Mouse (Mus musculus) midbrain, embryonic 15.5 days (tissue): ENCODE results near the gene Vtcn1. TPM values are rescaled to one million over a fixed set of nuclear protein-coding genes. Genes with fewer than 3 reads are reported as not detected.

Experiments used
- ATAC-seq: fragments of 200-750 bp; cut with Nextera tagmentation; replicated peaks from 2 replicates; pipeline ENCODE4 v1.8.0; 2017; ENCODE audit warnings: moderate TSS enrichment
- H3K27ac ChIP-seq: fragments of 300-500 bp; sonication (generic); 2 replicates; pipeline ENCODE4 v1.5.1; 2015; ENCODE audit warnings: mild to moderate bottlenecking, inconsistent platforms
- H3K27me3 ChIP-seq: fragments of 300-500 bp; sonication (generic); replicated peaks from 2 replicates; pipeline ENCODE4 v1.6.1; 2015; ENCODE audit warnings: inconsistent platforms
- H3K36me3 ChIP-seq: fragments of 300-500 bp; sonication (generic); replicated peaks from 2 replicates; pipeline ENCODE4 v1.6.1; 2015; ENCODE audit warnings: inconsistent platforms
- H3K4me1 ChIP-seq: fragments of 300-500 bp; sonication (generic); 2 replicates; pipeline ENCODE4 v1.6.1; 2015; ENCODE audit warnings: inconsistent platforms
- H3K4me2 ChIP-seq: fragments of 300-500 bp; sonication (generic); 2 replicates; pipeline ENCODE4 v1.6.1; 2015; ENCODE audit warnings: inconsistent platforms, mild to moderate bottlenecking, moderate library complexity
- H3K4me3 ChIP-seq: fragments of 300-500 bp; sonication (generic); 2 replicates; pipeline ENCODE4 v1.5.1; 2015; ENCODE audit warnings: mild to moderate bottlenecking, inconsistent platforms
- H3K9ac ChIP-seq: fragments of 300-500 bp; sonication (generic); 2 replicates; pipeline ENCODE4 v1.6.1; 2015; ENCODE audit warnings: mild to moderate bottlenecking, inconsistent platforms
- H3K9me3 ChIP-seq: fragments of 300-500 bp; sonication (generic); 2 replicates; pipeline ENCODE4 v1.6.1; 2016; ENCODE audit warnings: inconsistent platforms
- WGBS: fragments of 180-500 bp; shearing (Covaris S2); methylation state at CpG from one replicate; pipeline ENCODE4 v1.1.7; 2015; ENCODE audit warnings: mixed read lengths; 5-methylcytosine and 5-hydroxymethylcytosine counted together
- polyA plus RNA-seq: library from polyadenylated mRNA; unstranded; fragments of >200 nt; fragmentation: Nextera tagmentation; extraction: Ambion mirVana; gene quantifications from 2 replicates; pipeline ENCODE4 v1.2.1, GENCODE M21; 2015

The Vtcn1 gene
- polyA plus RNA-seq = not detected in 2 replicates

DNA sequence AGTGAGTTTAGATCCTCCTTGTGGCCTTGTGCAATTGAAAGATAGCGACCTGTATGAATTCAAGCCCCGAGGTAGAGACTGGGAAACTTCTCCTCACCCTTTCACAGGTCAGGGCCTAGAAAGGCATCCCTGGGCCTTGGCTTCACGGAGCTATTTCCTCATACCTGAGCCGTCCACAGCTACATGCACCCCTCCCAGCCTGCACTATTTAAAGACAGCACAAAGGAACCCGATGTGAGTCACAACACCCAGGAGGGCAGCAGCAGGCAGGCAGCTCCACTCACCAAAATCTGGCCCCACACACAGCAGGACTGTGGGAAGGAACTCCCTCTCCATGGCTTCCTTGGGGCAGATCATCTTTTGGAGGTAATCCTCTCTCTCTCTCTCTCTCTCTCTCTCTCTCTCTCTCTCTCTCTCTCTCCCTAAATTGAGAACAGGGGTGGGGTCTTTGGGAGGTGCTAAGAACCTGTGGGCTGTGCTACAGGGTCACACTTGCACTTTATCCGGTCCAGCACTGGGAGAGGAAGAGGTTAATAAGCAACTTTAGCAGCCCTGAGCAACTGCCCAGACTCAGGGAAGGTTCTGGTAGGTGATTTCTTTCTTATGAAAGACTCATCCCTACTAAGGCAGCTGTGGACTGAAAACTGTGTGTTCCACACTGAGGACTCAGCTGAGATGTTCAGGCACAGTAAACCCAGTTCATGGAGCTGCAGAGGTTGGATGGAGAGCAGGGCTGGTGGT lies at the start of gene Vtcn1:
TSS of gene Vtcn1 (plus strand) at position 235 of the 741 bp plus-strand sequence.
- H3K9ac ChIP-seq = no peak within 1 kb of the TSS
- H3K27ac ChIP-seq = no peak within 1 kb of the TSS
- H3K4me3 ChIP-seq = no peak within 1 kb of the TSS
- ATAC-seq = no peak
- 61% methylated on average over 6 of the region's 6 CpGs for WGBS
- H3K36me3 ChIP-seq = no peaks in the 10 kb centered on the region
- no peak within 1 kb of the TSS for H3K4me2 ChIP-seq
- H3K4me1 ChIP-seq = no peaks in the 10 kb centered on the region
- H3K9me3 ChIP-seq = no peaks in the 10 kb centered on the region
- H3K27me3 ChIP-seq = no peaks in the 10 kb centered on the region

DNA sequence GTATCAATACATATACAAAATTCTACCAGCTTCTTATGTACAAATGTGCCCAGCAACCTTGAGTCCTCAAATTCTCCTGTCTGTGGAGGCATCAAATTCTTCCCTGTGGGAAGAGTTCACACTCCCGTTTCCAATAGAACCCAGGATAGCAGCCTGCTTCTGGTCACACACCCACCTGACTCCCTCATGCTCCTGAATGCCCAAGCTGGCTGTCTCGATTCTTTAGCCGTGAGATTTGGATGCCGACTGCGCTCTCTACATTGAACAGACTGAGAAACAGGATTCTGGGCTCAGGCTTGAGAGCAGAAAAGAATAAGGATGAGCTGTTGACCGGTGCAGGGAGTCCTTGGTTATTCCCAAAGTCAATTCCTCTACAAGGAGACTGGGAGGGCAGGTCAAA lies 48.3 kb upstream of the Vtcn1 start:
- Histone ChIP-seq H3K36me3 (no peaks in the 10 kb centered on the region), H3K4me2 (no peak overlapping the region), H3K27ac (no peak overlapping the region), H3K9me3 (no peaks in the 10 kb centered on the region), H3K4me1 (no peaks in the 10 kb centered on the region), H3K9ac (no peak overlapping the region), H3K4me3 (no peak overlapping the region), H3K27me3 (no peaks in the 10 kb centered on the region)
- no peak for ATAC-seq
- 82% methylated on average over 6 of the region's 6 CpGs for WGBS

DNA sequence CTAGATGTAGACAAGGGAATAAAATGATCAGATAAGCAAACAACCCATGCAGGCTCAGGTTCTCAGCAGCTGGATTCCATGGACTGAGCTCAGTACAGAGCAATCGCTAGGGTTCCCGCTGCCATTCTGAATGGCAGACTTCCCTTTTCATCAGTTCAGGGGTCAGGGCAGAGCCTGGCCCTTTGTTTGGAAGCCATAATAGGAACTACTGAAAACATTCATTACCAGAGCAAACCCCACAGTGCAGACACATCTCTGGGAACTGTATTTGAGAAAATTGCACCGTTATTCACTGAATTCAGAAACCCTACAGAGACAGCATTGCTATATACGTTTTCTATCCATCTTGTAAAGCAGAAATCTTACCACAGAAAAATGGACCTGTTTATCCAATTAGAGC lies 47.7 kb upstream of the Vtcn1 start:
- Histone ChIP-seq H3K4me2 (no peak overlapping the region), H3K9me3 (no peaks in the 10 kb centered on the region), H3K4me3 (no peak overlapping the region), H3K36me3 (no peaks in the 10 kb centered on the region), H3K4me1 (no peaks in the 10 kb centered on the region), H3K27ac (no peak overlapping the region), H3K9ac (no peak overlapping the region), H3K27me3 (no peaks in the 10 kb centered on the region)
- no peak for ATAC-seq
- WGBS = 32% methylated on average over 4 of the region's 4 CpGs

DNA sequence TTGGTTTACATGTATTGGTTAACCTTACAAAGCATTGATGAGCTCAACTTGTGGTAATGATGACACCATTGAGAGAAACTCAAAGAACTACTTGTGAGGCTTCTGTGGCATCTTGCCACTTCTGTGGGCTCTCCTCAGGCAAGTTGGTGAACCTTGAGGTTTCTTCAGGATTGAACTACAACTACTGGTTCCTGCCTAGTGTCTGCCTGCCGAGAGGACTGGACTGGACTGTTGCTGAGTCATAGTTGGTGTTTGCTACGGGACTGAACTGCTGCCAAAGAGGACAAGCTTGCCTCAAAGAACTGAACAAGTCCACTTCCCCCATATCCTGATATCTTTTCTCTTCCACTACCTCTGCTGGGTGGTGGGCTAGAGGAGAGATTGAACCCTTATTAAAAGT lies 39.2 kb upstream of the Vtcn1 start:
- H3K4me2 ChIP-seq = no peak overlapping the region
- 84% methylated on average over 2 of the region's 2 CpGs for WGBS
- ATAC-seq = no peak
- H3K9ac ChIP-seq = no peak overlapping the region
- no peaks in the 10 kb centered on the region for H3K4me1 ChIP-seq
- H3K27ac ChIP-seq = no peak overlapping the region
- no peaks in the 10 kb centered on the region for H3K9me3 ChIP-seq
- no peaks in the 10 kb centered on the region for H3K36me3 ChIP-seq
- H3K27me3 ChIP-seq = no peaks in the 10 kb centered on the region
- H3K4me3 ChIP-seq = no peak overlapping the region

DNA sequence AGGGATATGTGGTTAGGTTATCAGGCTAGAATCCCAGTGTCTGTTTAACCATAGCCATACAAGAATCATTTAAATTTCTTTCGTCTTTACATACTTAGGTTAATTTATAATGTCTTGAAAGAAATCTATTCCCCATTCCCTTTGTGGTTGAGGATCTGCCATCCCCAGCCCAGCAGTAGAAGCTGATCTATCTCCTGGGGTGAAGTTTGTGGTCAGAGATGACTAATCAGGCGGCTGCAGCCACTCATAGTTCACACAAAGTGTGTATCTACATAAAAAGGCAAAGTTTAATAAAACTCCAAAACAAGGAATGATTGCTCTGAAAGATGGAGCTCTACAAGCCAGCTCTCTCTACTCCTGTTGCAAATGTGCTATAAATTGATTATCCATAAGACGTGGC lies 33.6 kb upstream of the Vtcn1 start:
- WGBS = 90% methylated on average over 3 of the region's 3 CpGs

DNA sequence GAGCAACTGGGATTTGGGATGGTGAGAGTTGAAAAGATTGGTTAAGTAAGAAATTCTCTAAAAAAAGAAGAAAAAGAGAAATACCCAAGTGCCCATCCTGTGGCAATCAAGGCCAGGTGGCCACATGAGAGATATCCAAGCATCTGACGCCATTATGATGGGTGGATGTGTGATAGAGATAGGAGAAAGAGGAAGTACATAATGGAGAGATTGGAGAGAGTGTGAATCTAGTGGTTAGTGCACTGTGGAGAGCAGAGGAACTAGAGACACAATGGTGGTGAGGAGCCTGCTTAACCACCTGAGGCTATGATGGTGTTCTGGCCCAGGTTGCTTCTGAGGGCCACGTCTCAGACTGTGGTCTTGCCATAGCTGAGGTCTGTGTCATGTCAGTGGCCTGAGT lies 31.9 kb upstream of the Vtcn1 start:
- no peak for ATAC-seq
- Histone ChIP-seq H3K27ac (no peak overlapping the region), H3K4me2 (no peak overlapping the region), H3K27me3 (no peaks in the 10 kb centered on the region), H3K36me3 (no peaks in the 10 kb centered on the region), H3K9ac (no peak overlapping the region), H3K4me3 (no peak overlapping the region), H3K4me1 (no peaks in the 10 kb centered on the region), H3K9me3 (no peaks in the 10 kb centered on the region)
- WGBS = 83% methylated on average over 2 of the region's 2 CpGs

More for the DNA sequence above, 33.6 kb upstream of the Vtcn1 start:
- Histone ChIP-seq H3K4me3 (no peak overlapping the region), H3K4me2 (no peak overlapping the region), H3K9ac (no peak overlapping the region), H3K27ac (no peak overlapping the region), H3K27me3 (no peaks in the 10 kb centered on the region), H3K4me1 (no peaks in the 10 kb centered on the region), H3K9me3 (no peaks in the 10 kb centered on the region), H3K36me3 (no peaks in the 10 kb centered on the region)
- ATAC-seq = no peak

DNA sequence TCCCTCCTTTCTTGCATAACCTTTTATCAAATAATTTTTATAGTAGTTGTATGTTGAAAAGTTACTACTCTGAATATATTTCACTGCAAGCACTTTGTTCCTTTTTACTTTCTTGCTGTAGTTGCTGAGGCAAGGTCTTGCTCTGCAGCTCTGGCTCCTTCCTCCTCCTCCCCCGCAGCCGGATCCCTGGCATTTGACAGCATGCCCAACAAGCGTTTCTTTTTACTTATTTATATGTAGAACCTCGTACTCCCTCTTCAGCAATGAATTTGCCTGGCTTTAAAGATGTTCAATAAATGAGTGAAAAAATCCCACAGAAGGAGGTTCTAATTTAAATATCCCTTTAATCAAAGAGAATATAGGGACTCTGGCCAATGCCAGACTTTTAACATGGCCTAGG lies 28.7 kb upstream of the Vtcn1 start:
- Histone ChIP-seq H3K9me3 (no peaks in the 10 kb centered on the region), H3K36me3 (no peaks in the 10 kb centered on the region), H3K4me3 (no peak overlapping the region), H3K27ac (no peak overlapping the region), H3K4me1 (no peaks in the 10 kb centered on the region), H3K27me3 (no peaks in the 10 kb centered on the region), H3K4me2 (no peak overlapping the region), H3K9ac (no peak overlapping the region)
- 69% methylated on average over 4 of the region's 4 CpGs for WGBS
- ATAC-seq = no peak

DNA sequence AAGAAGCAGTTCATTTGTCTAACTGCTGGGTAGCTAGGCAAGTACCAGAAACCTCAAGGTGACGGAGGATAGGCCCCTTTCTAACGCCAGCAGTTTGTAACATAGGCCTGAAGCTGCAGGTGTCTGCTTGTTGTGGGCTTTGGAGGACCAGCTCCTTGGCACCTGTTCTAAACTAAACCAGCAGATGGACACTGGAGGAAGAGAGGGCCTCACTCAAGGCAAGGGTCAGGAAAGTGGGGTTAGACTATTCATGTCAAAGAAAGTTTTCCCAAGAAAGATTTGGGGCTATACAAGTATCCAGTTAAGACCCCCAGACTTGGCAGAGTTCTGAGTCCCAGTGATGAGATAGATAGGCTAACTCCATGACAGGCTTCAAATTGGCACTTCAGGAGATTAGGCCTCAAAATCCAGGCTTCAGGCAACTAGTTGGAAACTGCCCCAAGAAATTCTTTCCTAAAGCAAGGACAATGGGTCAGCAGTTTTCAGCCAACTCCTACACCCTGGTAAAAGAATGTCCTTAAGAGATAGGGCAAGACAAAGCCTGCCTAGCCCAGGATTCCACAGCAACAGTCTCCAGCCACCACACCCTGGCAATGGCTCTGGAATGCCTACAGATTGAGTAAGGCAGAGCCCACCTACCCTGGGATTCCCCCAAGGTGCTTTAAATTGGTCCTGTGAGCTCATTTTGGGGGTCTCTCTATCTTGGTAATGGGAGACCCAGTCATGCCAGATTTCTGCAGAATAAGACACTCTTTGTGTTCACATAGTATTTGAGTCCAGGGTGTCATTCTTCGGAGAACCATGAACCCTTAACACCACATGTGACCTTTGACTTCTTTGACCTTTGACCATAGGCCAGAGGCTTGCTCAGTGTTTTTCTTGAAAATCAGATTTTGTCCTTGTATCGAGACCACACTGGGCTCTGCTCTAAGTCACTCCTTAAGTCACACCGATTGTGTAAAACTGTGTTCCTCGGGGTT lies 27.8 kb upstream of the Vtcn1 start:
- Histone ChIP-seq H3K27me3 (no peaks in the 10 kb centered on the region), H3K4me1 (no peaks in the 10 kb centered on the region), H3K36me3 (no peaks in the 10 kb centered on the region), H3K4me3 (no peak overlapping the region), H3K4me2 (no peak overlapping the region), H3K27ac (no peak overlapping the region), H3K9ac (no peak overlapping the region), H3K9me3 (no peaks in the 10 kb centered on the region)
- no peak for ATAC-seq
- 81% methylated on average over 6 of the region's 6 CpGs for WGBS

DNA sequence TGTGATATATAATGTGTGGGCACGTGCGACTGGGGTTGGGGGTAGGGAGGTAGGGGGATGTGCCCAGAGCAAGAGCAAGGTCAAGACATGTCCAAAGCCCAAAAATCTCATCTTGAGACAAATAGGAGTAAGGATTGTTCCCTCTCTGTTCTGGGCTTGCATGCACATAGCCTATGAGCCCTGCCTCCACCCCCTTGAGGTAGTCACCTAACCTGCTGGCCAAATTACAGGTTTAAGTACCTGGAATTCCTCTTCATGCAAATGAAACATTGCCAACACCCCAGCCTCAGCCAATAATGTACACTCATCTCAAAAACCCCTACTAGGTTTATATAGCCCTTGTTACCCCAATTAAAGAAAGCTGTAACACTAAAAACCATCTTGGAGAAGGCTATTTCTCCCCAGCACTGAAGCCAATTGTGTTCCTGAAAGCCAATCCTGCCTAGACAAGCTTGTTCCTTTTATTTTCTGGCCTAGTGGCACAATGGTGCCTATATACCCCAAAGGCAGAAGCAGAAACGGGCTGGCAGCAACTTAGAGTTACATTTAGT lies 26.3 kb upstream of the Vtcn1 start:
- no peaks in the 10 kb centered on the region for H3K4me1 ChIP-seq
- no peak for ATAC-seq
- H3K9me3 ChIP-seq = no peaks in the 10 kb centered on the region
- 93% methylated on average over 3 of the region's 3 CpGs for WGBS
- no peak overlapping the region for H3K4me3 ChIP-seq
- H3K4me2 ChIP-seq = no peak overlapping the region
- no peak overlapping the region for H3K27ac ChIP-seq
- no peak overlapping the region for H3K9ac ChIP-seq
- H3K27me3 ChIP-seq = no peaks in the 10 kb centered on the region
- no peaks in the 10 kb centered on the region for H3K36me3 ChIP-seq

DNA sequence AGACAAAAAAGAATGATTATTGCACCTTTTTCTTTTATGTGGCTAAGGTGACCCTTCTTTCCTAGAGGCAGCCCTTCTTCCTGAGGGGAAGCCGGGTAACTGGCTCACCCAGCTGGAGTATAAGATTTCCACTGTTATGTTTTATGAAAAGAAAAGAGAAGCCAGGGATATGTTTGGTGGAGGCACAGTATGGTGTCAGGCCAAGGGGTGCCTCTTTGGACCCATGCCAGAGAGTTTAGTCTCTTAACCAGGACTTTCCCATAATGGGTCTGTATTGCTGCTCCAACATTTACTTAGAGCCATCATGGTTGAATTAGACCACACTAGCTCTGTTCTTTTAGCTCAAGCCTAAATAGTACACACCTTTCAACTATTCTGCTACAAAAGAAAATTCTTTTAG lies 20.3 kb upstream of the Vtcn1 start:
- ATAC-seq = no peak
- H3K4me3 ChIP-seq = no peak overlapping the region
- WGBS = 64% methylated on average over 1 of the region's 1 CpGs
- H3K27ac ChIP-seq = no peak overlapping the region
- H3K9ac ChIP-seq = no peak overlapping the region
- H3K4me2 ChIP-seq = no peak overlapping the region
- H3K36me3 ChIP-seq = no peaks in the 10 kb centered on the region
- no peaks in the 10 kb centered on the region for H3K27me3 ChIP-seq
- no peaks in the 10 kb centered on the region for H3K4me1 ChIP-seq
- no peaks in the 10 kb centered on the region for H3K9me3 ChIP-seq

DNA sequence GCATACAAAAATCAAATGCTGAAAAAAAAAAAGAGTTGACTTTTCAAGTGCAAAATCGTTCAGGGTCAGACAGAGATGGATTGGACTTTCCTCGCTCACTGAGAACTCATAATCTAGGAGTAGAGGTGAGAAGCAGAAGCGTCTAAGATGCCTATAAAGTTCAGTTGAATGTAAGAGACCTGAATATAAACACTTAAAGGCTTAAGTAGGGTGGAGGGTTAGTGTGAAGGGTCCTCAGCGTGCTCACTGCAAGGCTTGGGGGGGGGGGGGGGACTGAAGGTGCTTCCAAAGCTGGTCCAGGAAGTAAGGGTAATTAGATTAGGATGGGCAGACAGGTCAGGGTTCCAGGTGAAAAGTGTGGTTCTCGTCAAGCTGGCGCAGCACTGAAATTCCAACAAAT lies 19.3 kb upstream of the Vtcn1 start:
- Histone ChIP-seq H3K9ac (no peak overlapping the region), H3K27ac (no peak overlapping the region), H3K27me3 (no peaks in the 10 kb centered on the region), H3K4me1 (no peaks in the 10 kb centered on the region), H3K4me2 (no peak overlapping the region), H3K36me3 (no peaks in the 10 kb centered on the region), H3K9me3 (no peaks in the 10 kb centered on the region), H3K4me3 (no peak overlapping the region)
- no peak for ATAC-seq
- 75% methylated on average over 6 of the region's 6 CpGs for WGBS

DNA sequence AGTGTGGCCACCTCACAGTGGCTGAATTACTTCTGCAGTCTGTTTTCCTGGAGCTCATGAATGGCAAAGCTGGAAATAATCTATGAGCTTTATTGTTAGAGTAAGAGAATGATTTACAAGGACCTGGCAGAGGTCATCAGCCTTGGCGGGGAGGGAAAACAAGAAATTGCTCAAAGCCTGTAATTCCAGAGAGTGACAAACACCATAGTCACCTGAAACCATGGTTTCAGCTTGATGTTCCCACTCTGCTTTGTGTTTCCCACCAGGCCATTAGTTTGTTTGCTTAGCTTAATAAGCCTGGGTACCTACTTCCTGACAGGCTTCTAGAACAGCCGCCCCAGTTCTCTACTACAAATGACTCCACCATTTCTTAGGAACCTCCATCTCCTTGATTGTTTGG lies 14.8 kb upstream of the Vtcn1 start:
- Histone ChIP-seq H3K4me3 (no peak overlapping the region), H3K27ac (no peak overlapping the region), H3K4me1 (no peaks in the 10 kb centered on the region), H3K9ac (no peak overlapping the region), H3K36me3 (no peaks in the 10 kb centered on the region), H3K9me3 (no peaks in the 10 kb centered on the region), H3K27me3 (no peaks in the 10 kb centered on the region), H3K4me2 (no peak overlapping the region)
- 85% methylated on average over 2 of the region's 2 CpGs for WGBS
- ATAC-seq = no peak
